Mouse (Mus musculus) liver, embryonic 15.5 days (tissue): ENCODE measurements around the gene Cfdp1. TPM values are rescaled to one million over a fixed set of nuclear protein-coding genes. Genes with fewer than 3 reads are reported as not detected.

ENCODE experiments used
- ATAC-seq: fragments of 200-750 bp; cut with Nextera tagmentation; 2 replicates; pipeline ENCODE4 v1.8.0; 2017; ENCODE audit warnings: moderate number of reproducible peaks, mild to moderate bottlenecking, moderate library complexity; ENCODE audit not compliant: insufficient read depth
- H3K27ac ChIP-seq: fragments of 300-500 bp; sonication (generic); replicated peaks from 2 replicates; pipeline ENCODE4 v1.5.1; 2015; ENCODE audit warnings: mild to moderate bottlenecking, inconsistent platforms
- H3K27me3 ChIP-seq: fragments of 300-500 bp; sonication (generic); 2 replicates; pipeline ENCODE4 v1.6.1; 2015; ENCODE audit warnings: mild to moderate bottlenecking, inconsistent platforms
- H3K36me3 ChIP-seq: fragments of 300-500 bp; sonication (generic); replicated peaks from 2 replicates; pipeline ENCODE4 v1.6.1; 2015; ENCODE audit warnings: moderate library complexity, mild to moderate bottlenecking, inconsistent platforms
- H3K4me1 ChIP-seq: fragments of 300-500 bp; sonication (generic); replicated peaks from 2 replicates; pipeline ENCODE4 v1.6.1; 2015; ENCODE audit warnings: inconsistent platforms
- H3K4me2 ChIP-seq: fragments of 300-500 bp; sonication (generic); 2 replicates; pipeline ENCODE4 v1.6.1; 2015; ENCODE audit warnings: moderate library complexity, mild to moderate bottlenecking, inconsistent platforms
- H3K4me3 ChIP-seq: fragments of 300-500 bp; sonication (generic); replicated peaks from 2 replicates; pipeline ENCODE4 v1.5.1; 2015; ENCODE audit warnings: mild to moderate bottlenecking, inconsistent platforms
- H3K9ac ChIP-seq: fragments of 300-500 bp; sonication (generic); 2 replicates; pipeline ENCODE4 v1.6.1; 2015; ENCODE audit warnings: moderate library complexity, mild to moderate bottlenecking, inconsistent platforms
- H3K9me3 ChIP-seq: fragments of 300-500 bp; sonication (generic); replicated peaks from 2 replicates; pipeline ENCODE4 v1.6.1; 2016; ENCODE audit warnings: inconsistent platforms
- WGBS: fragments of 180-500 bp; shearing (Covaris S2); methylation state at CpG from one replicate; pipeline ENCODE4 v1.1.7; 2015; ENCODE audit warnings: mixed read lengths; ENCODE audit not compliant: insufficient replicate concordance; 5-methylcytosine and 5-hydroxymethylcytosine counted together
- polyA plus RNA-seq: library from polyadenylated mRNA; unstranded; fragments of >200 nt; fragmentation: Nextera tagmentation; extraction: Ambion mirVana; gene quantifications from 2 replicates; pipeline ENCODE4 v1.2.1, GENCODE M21; 2015

The Cfdp1 gene
- polyA plus RNA-seq, 1 experiment from 2014 or later: 72.5 TPM

GRCm38 (mm10) chr8:111881591-111881990, 27.5 kb upstream of the Cfdp1 start:
- WGBS: 1% methylated on average over 2 of the region's 2 CpGs
- H3K27me3 ChIP-seq: no peaks in the 10 kb centered on the region
- no peak for ATAC-seq

GRCm38 (mm10) chr8:111877711-111878110, 23.6 kb upstream of the Cfdp1 start:
- Histone ChIP-seq H3K4me1 (peaks cover 19% of the 10 kb centered on the region), H3K4me2 (no peak overlapping the region), H3K4me3 (no peak overlapping the region), H3K36me3 (no peaks in the 10 kb centered on the region), H3K9ac (no peak overlapping the region), H3K9me3 (no peaks in the 10 kb centered on the region), H3K27ac (no peak overlapping the region), H3K27me3 (no peaks in the 10 kb centered on the region)
- WGBS: 68% methylated on average over 9 of the region's 9 CpGs
- ATAC-seq: no peak

More at GRCm38 (mm10) chr8:111881591-111881990, 27.5 kb upstream of the Cfdp1 start:
- Histone ChIP-seq H3K9me3 (no peaks in the 10 kb centered on the region), H3K4me2 (no peak overlapping the region), H3K27ac (no peak overlapping the region), H3K9ac (no peak overlapping the region), H3K4me1 (peaks cover 10% of the 10 kb centered on the region; the same call in 1 of the 2 replicates), H3K4me3 (no peak overlapping the region), H3K36me3 (no peaks in the 10 kb centered on the region)

DNA sequence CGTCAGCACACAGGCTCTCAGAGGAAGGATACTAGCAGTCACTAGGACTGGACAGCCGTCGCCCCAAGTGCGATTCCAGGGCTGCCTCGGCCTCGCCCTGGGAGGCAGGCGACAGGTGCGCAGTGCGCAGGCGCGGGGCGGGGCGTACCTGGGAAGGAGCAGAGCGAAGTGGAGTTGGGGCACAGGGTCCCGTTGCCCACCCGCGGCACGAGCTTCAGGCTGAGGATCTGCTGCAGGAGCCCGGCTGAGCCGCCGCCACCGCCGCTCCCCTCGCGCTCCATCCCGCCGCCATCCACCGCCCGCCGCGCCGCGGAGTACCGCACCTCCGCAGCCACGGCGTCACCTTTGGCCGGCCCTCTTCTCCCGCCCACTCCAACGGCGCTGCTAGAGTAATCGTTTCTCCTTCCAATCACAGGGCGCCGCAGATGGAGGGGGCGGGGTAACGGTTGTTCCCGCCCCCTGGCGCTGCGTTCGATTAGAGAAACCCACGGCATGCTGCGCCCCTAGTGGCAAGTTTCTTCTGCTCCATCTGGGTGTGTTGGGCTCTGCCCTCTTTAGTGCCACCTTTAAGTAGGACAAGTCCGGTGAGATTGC, 22.4 kb upstream of the Cfdp1 start, which contains the start of gene Tmem170:
TSS of gene Tmem170 (minus strand) at position 396 of the 594 bp plus-strand sequence.
- Histone ChIP-seq H3K27me3 (no peaks in the 10 kb centered on the region), H3K27ac (peak within 1 kb of the TSS; percentile 86), H3K4me1 (peaks cover 19% of the 10 kb centered on the region), H3K36me3 (no peaks in the 10 kb centered on the region), H3K9ac (peak within 1 kb of the TSS; percentile 82), H3K4me2 (peak within 1 kb of the TSS; percentile 96), H3K9me3 (no peaks in the 10 kb centered on the region), H3K4me3 (peak within 1 kb of the TSS; percentile 90)
- WGBS: under 1% methylated on average over 53 of the region's 53 CpGs
- peak; percentile 99 for ATAC-seq

- Histone ChIP-seq H3K9ac (peak overlapping the region; percentile 82), H3K27ac (peak overlapping the region; percentile 86), H3K27me3 (no peaks in the 10 kb centered on the region), H3K9me3 (no peaks in the 10 kb centered on the region), H3K4me3 (peak overlapping the region; percentile 90), H3K4me2 (peak overlapping the region; percentile 96), H3K4me1 (peaks cover 19% of the 10 kb centered on the region), H3K36me3 (no peaks in the 10 kb centered on the region)
- WGBS: 22% methylated on average over 9 of the region's 9 CpGs
- ATAC-seq: no peak
These were observed 21.7 kb upstream of the Cfdp1 start for GRCm38 (mm10) chr8:111875758-111876157.

- Histone ChIP-seq H3K9ac (no peak overlapping the region), H3K36me3 (peaks cover under 1% of the 10 kb centered on the region; the same call in 1 of the 2 replicates)
- 58% methylated on average over 3 of the region's 3 CpGs for WGBS
These were observed 17.2 kb upstream of the Cfdp1 start for GRCm38 (mm10) chr8:111871278-111871677.

GRCm38 (mm10) chr8:111870379-111870778, 16.3 kb upstream of the Cfdp1 start:
- no peak overlapping the region for H3K9ac ChIP-seq
- H3K4me1 ChIP-seq: peaks cover 4% of the 10 kb centered on the region
- no peak overlapping the region for H3K27ac ChIP-seq
- H3K36me3 ChIP-seq: peaks cover 7% of the 10 kb centered on the region; the same call in 1 of the 2 replicates
- H3K27me3 ChIP-seq: no peaks in the 10 kb centered on the region
- no peak overlapping the region for H3K4me3 ChIP-seq
- no peak overlapping the region for H3K4me2 ChIP-seq
- H3K9me3 ChIP-seq: no peaks in the 10 kb centered on the region
- whole genome bisulfite sequencing: 57% methylated on average over 3 of the region's 3 CpGs
- no peak for ATAC-seq

More at GRCm38 (mm10) chr8:111871278-111871677, 17.2 kb upstream of the Cfdp1 start:
- Histone ChIP-seq H3K9me3 (no peaks in the 10 kb centered on the region), H3K4me3 (no peak overlapping the region), H3K27me3 (no peaks in the 10 kb centered on the region), H3K4me2 (no peak overlapping the region), H3K27ac (no peak overlapping the region), H3K4me1 (peaks cover 13% of the 10 kb centered on the region)
- no peak for ATAC-seq

GRCm38 (mm10) chr8:111868664-111869063, 14.6 kb upstream of the Cfdp1 start:
- Histone ChIP-seq H3K4me3 (no peak overlapping the region), H3K27me3 (no peaks in the 10 kb centered on the region), H3K4me1 (no peaks in the 10 kb centered on the region), H3K9me3 (no peaks in the 10 kb centered on the region), H3K27ac (no peak overlapping the region), H3K36me3 (peaks cover 10% of the 10 kb centered on the region; the same call in 1 of the 2 replicates), H3K4me2 (no peak overlapping the region), H3K9ac (no peak overlapping the region)
- 52% methylated on average over 2 of the region's 2 CpGs for WGBS
- no peak for ATAC-seq

DNA sequence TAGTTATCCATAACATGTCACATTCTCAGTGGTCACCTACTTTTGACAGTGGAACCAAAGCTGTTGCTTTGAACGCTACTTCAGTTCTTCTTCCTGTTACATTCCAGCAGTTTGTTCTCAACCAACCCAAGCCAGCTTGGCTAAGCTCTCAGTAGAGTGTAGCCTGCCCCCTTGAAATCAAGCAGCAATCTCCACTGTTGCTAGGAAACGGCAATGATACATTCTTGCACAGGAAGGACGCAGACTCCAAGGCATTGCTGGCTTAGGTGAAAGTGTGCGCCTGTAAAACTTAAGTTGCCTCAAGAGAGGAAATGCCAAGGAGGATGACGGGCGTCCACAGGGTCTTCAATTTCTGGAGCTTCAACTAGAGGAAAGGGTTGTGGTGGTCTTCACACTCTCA, 11.8 kb upstream of the Cfdp1 start:
- Histone ChIP-seq H3K9ac (no peak overlapping the region), H3K9me3 (no peaks in the 10 kb centered on the region), H3K27me3 (no peaks in the 10 kb centered on the region), H3K27ac (no peak overlapping the region), H3K36me3 (peaks cover 10% of the 10 kb centered on the region; the same call in 1 of the 2 replicates), H3K4me2 (no peak overlapping the region), H3K4me1 (no peaks in the 10 kb centered on the region), H3K4me3 (no peak overlapping the region)
- no peak for ATAC-seq
- 76% methylated on average over 6 of the region's 6 CpGs for WGBS

- H3K27me3 ChIP-seq: no peaks in the 10 kb centered on the region
- no peak overlapping the region for H3K4me3 ChIP-seq
- ATAC-seq: no peak
- peaks cover 10% of the 10 kb centered on the region; the same call in 1 of the 2 replicates for H3K36me3 ChIP-seq
- no peaks in the 10 kb centered on the region for H3K9me3 ChIP-seq
- no peak overlapping the region for H3K9ac ChIP-seq
- no peak overlapping the region for H3K4me2 ChIP-seq
- H3K4me1 ChIP-seq: no peaks in the 10 kb centered on the region
- H3K27ac ChIP-seq: no peak overlapping the region
- 73% methylated on average over 8 of the region's 8 CpGs for WGBS
These were observed 11.2 kb upstream of the Cfdp1 start for GRCm38 (mm10) chr8:111865130-111865852.

GRCm38 (mm10) chr8:111864648-111865047, 10.6 kb upstream of the Cfdp1 start:
- Histone ChIP-seq H3K27me3 (no peaks in the 10 kb centered on the region), H3K9ac (no peak overlapping the region), H3K9me3 (no peaks in the 10 kb centered on the region), H3K4me3 (no peak overlapping the region), H3K4me2 (no peak overlapping the region), H3K36me3 (peaks cover 10% of the 10 kb centered on the region; the same call in 1 of the 2 replicates), H3K27ac (no peak overlapping the region), H3K4me1 (no peaks in the 10 kb centered on the region)
- WGBS: 73% methylated on average over 8 of the region's 8 CpGs
- no peak for ATAC-seq

DNA sequence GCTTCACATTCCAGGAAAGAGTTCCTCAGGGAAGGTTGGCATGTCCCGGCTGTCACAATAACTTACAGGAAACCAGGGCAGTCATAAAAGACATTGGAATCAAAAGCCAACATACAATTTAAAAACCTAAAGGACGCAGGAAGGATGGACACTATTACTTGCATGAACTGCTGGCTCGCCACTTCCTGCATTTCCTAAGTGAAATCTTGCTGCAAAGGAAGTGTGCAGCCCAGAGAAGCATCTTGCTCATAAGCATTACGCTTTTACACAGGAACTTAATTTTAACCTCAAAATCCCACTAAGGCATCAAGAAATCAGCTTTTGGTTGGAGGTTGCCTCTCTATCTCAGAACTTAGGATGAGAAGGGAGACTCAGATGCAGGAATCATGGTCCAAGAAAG, 9.2 kb upstream of the Cfdp1 start:
- 33% methylated on average over 4 of the region's 4 CpGs for WGBS
- no peak for ATAC-seq
- Histone ChIP-seq H3K9me3 (no peaks in the 10 kb centered on the region), H3K36me3 (peaks cover 10% of the 10 kb centered on the region; the same call in 1 of the 2 replicates), H3K27me3 (no peaks in the 10 kb centered on the region), H3K4me3 (no peak overlapping the region), H3K9ac (no peak overlapping the region), H3K27ac (no peak overlapping the region), H3K4me1 (no peaks in the 10 kb centered on the region), H3K4me2 (no peak overlapping the region)
